Mouse (Mus musculus): ENCODE results near the gene Gm20390. TPM values are rescaled to one million over a fixed set of nuclear protein-coding genes. Genes with fewer than 3 reads are reported as not detected.

Gene Gm20390
- total RNA-seq, 2 experiments from 2014 or later, result 45.3 to 56.6 TPM

Other genes with a start within 250 kb of the Gm20390 start
- gene Utp18, start 82.5 kb downstream of the Gm20390 start, total RNA-seq (2021), result 10 to 100 TPM; 17.0 to 17.9 TPM
- gene Mbtd1, start 82.4 kb downstream of the Gm20390 start, total RNA-seq (2021), result 10 to 100 TPM; 35.8 to 40.0 TPM
- 1,000 to 10,000 TPM in 1 of 2 experiments, 100 to 1,000 TPM in 1; 991 to 1,141 TPM for gene Nme2, start 12.0 kb downstream of the Gm20390 start, total RNA-seq (2021)
- 10 to 100 TPM; 32.7 to 37.8 TPM for gene Nme1, start 228 bp upstream of the Gm20390 start, total RNA-seq (2021)
- gene Spag9, start 27.8 kb upstream of the Gm20390 start, total RNA-seq (2021), result 100 to 1,000 TPM; 139 to 146 TPM
- gene Tob1, start 243.2 kb upstream of the Gm20390 start, total RNA-seq (2021), result 10 to 100 TPM; 62.2 to 69.9 TPM